Mouse (Mus musculus) frontal cortex, postnatal 10 days (tissue): Measurements from ENCODE around the gene Inpp5d.
A peak's percentile ranks its signal among the peaks of the same experiment; 100 is the strongest.

Experiments used
- DNase-seq, 2 experiments: peaks; one replicate each; pipeline ENCODE4 v3.0.0; 2022; ENCODE audit warnings: low spot score in 2 of 2, mixed read lengths in 1 of 2

Gene Inpp5d

DNA sequence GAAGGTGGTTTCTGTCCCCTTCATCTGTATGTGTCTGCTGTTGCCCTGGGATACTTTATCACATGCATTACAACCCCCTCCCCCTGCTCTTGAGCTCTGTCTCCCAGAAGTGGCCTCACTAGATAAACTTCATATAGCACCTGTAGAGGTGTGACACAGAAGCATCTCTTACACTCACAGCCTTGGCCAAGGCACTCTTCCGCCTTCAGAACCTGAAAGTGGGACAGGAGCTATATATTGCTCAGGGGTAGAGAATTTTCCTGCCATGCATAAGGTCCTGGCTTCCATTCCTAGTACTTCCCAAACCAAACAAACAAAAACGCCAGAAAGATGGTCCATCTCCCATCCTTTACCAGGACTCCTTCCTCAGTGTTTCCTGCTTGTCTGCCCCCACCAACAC is 84.1 kb downstream of the Inpp5d start:
- DNase-seq = no peak

DNA sequence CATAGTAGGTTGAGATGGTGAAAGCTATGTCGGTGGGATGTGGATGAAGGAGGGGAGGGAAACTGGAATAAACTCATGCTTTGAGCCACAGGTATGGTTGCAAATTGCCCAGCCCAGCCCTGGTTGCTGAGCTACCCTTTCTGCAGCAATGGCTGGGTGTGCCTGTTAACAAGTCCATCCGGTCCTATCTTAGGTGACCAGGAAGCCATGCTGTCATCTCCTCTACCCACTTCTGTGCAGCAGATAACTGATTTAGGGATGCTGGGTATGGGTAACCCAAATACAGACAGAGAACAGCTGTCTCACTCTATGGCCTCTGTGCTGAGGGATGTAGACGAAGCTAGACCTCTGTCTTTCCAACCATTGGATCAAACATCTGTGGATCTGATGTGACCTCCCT is 86.2 kb downstream of the Inpp5d start:
- no peak for DNase-seq

DNA sequence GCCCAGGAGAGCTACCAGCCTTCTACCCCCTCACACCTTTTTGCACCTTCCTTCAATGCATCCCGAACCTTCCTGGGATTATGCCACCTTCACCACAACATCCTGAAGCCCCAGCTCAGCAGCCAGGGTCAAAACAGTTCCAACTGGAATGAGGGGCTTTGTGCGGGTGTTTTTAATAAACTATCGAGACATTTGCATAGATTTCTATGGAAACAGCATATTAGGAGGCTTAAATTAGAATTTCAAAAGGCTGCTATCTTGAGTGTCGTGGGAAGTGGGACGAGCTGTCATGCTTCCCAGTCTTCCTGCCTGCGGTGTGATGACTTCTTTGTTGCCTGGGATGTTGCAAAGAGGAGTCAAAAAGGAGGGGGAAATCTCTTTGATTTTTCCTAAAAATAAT is 88.9 kb downstream of the Inpp5d start:
- DNase-seq = peak; percentile 53 to 61

DNA sequence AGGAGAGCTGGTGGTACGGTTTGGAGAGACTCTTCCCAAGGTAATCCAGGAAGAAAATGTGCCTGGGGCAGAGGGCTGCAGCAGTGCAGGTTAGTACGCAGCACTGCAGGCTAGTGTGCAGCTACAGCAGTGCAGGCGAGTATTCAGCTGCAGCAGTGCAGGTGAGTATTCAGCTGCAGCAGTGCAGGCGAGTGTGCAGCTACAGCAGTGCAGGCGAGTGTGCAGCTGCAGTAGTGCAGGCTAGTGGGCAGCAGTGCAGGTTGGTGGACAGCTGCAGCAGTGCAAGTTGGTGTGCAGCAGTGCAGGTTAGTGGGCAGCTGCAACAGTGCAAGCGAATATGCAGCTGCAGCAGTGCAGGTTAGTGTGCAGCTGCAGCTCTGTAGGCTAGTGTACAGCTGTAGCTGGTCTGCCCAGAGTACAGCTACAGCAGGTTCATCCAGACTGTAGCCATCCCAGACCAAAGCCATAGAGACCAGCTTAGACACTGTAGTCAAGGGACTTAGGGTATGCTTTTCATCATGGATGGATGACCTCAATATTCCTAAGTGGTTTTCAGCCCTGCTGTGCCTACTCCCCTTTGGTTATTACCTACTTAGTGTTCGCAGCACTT is 89.7 kb downstream of the Inpp5d start:
- no peak for DNase-seq

DNA sequence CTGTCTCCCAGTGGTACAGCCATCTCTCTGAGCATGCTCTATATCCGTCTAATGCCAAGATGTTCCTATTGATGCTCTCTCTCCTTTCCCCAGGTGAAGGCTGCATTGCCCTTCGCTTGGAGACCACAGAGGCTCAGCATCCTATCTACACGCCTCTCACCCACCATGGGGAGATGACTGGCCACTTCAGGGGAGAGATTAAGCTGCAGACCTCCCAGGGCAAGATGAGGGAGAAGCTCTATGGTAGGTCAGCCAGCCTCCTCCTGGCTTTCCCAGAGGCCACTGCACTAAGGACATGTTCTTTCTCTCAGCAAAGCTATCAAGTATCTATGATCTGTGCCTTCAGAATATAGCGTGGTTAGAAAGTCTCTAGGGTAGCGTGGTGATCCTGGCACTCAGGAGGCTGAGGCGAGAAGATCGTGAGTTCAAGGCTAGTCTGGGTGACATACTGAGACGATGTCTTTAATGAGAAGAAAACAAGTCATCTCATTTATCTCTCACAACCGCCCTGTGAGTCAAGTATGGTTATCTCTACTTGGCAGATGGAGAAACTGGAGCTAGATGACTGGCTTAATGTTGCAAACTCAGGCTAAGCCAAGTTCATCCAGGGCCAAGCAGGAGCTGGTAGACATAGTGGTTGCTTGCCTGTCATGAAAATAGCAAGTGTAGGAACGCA is 92.0 kb downstream of the Inpp5d start:
- DNase-seq = no peak

DNA sequence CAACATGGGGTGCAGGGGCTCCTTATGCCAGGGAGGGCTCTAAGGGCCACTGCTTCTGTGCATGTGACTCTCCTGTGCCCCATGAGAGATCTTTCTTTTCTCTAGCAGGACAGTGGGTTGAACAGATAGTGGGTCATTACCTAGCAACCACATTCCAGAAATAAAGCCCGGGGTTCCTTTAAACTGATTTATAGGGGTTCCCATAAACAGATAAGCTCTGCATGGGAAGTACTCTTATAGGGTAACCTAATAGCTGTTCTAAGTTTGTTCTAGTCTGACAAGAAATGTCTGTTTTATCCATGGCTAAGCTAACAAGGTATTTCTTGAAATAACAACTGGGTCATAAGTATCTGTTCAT is 92.5 kb downstream of the Inpp5d start:
- DNase-seq = no peak

DNA sequence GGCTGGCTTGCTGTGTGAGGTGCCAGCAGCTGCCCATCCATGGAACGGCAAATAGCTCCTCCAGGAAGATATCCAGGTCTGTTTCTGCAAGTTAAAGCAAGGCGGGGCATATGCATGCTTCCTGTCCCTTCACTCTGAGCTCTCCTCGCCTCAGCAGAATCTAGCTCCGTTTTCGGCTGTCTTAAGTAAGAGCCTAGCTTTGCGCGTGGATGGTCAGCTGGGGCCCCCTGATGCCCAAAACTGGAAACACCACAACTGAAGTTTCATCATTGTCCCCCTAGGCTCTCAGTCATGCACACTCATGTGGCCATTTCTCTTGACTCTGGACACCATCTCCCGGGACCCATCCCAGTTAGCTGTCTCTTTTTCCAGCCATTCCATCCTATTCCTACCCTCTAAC is 101.3 kb downstream of the Inpp5d start:
- DNase-seq = peak; percentile 43 to 53

DNA sequence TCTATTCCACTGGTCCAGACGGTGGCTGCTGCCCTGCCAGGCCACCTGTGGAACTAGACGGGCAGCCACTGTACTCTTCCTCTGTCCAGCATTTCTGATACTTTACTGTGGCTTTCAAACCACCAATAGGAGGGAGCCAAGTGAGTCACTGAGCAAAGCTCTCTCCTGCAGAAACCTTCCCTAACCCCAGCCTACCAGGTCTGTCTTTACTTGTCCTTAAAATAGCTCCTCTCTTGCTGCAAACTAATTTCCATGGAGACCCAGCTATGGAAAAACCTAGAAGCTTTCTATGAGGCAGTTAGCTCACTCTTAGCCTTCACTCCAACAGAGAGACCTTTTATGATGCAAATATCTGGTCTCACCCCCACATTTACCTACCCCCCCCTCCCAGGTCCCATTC is 102.0 kb downstream of the Inpp5d start:
- DNase-seq = no peak

DNA sequence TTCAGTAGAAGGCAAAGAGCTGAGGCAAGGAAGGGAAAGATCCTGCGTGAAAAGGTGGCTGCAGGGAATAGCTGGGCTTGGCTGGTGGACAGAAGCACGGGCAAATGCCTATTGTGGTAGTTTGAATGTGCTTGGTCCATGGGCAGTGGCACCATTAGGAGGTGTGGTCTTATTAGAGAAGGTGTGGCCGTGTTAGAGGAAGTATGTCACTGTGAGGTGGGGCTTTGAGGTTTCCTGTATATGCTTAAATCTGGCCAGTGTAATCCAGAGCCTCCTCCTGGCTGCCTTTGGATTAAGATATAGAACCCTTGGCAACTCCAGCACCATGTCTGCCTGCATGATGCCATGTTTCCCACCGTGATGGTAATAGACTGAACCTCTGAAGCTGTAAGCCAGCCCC is 103.2 kb downstream of the Inpp5d start:
- no peak for DNase-seq

DNA sequence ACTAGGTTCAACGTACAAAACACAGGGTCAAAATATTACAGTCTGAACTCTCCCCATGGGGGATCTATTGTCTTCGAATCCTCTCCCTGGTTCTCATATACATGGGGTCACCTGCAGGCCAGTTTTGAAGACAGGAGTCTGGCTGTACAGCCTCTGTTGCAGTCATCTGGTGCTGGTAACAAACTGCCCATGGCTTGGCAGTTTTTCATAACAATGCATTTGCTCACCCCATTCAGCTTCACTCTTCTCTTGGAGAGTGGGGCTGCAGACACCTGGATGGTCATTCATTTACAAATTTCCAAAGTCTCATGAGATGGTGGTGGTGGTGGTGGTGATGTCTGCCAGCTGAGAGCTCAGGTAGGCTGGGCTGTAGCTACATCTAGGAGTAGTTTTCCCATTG is 109.0 kb downstream of the Inpp5d start:
- DNase-seq = no peak

DNA sequence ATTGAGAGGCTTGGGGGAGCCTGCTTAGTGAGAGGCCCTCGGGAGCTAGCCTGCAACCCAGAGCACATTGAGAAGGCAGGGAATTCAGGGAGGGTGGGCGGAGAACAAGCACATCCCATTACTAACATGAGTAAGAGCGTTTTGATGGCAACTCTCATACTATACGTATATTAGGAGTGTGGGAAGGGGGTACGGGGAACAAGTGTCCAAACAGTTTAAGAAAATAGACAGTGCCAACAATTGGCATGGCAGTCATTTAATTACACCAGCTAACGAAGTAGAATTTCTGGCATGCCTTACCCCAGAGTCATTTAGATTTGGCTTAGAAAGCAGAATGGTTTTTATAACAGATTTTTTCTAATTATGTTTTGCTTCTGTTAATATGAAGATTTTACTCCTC is 109.7 kb downstream of the Inpp5d start:
- no peak for DNase-seq

DNA sequence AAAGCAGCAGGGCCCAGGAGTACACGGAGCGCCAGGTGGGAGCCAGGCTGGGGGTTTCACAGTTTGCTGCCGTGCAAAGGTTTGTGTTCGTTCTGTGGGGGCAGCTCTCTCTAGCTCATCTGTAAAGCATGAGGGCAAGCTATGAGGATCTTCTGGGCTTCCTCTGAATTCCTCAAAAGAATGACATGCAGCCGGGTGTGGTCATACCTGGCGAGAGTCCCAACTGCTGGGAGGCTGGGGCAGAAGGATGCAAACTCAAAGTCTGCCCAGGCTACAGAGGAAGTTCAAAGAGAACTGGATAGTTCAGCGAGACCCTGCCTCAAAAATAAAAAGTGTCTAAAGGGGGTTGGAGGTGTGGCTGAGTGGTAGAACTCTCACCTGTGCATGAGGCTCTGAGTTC is 110.2 kb downstream of the Inpp5d start:
- DNase-seq = no peak

DNA sequence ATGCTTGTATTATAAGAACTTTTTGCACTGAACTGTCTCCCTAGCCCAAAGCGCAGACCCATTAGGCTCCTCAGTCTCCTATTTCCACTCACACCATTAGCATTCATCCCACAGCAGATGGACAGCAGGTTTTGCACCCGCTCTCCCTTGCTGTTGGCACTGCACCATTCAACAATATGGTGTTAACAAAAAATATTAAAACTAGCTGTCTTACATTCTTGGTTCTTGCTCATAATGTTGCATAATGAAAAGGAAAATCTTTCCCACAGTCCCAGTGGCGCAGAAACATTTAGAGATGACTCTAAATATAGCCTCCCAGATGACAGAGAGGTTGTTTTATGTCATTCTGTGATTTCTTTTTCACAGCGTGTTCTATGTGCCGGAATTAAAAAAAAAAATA is 113.1 kb downstream of the Inpp5d start:
- no peak for DNase-seq

DNA sequence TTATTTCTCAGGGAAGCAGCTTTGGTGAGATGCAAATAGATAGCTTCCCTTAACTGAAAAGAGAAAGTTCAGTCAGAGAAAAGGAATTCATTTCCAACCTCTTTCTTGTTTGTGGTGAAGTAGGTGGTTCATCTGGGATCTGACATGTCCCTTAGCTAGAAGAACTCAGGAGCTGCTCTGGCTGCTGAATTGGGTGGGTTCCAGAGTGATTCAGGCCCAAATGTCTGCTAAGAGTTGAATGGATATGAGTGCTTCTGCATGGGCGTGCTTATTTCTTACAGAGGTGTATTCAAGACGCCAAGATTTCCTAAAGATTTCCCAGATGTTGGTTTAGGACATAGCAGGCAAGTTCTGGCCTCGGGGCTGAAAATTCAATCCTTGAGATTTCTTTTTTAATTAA is 114.0 kb downstream of the Inpp5d start:
- DNase-seq = no peak

DNA sequence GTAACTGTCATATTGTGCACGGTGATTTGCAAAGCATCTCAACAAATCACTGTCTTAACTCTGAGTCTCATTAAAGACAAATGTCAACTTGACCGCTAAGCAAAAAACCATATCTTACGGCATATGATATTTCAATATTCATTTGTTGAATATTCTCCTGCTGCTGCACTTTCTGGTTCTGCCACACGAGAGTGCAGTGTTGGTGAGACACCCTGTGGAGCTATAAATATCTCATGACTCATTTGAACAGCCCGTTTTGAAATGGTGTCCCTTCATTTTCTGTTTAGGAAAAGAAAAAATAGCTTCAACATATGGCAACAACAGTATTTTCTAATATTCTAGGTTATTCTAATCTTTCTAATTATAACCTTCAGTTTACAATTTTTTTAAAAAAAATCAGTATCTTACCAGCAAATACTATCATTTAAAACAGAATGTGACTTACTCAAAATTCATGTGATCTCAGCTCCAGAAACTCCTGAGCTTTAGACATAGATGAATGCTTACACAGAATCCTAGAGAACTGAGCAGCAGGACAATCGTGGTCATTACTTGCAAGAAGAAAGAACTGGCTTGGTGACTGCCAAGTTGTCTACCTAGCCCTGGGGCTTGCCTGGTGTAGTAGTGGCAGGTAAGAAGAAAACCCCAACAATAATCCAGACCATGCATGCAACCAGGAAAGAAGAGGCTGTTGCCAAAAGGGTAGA is 120.6 kb downstream of the Inpp5d start:
- DNase-seq = no peak

DNA sequence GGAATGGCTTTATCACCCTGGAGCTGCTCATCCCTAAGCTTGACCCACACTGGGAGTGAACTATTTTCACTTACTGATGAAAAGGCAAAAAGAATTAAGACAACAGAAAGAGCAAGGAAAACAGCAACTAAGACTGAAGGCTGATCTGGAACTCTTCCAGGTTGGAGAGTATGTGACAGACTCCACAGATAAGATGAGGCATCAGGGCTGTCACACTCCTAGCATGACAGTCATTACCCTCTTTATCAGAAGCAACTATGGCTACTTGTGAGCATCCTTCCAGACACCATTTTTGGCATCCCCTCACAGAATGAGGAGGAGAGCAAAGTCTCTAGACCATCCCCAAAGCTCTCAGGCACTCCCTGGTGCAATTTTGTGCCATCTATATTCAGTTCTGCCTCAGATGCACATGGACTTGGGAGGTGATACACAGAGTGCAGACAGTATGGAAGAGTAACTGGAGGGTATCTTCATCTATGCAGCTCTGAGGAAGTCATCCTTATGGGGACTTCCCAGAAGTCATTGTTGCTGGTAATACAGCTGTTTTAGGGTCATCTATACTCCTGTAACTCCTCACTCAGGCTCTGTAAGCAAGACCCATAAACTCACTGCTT is 129.4 kb downstream of the Inpp5d start:
- no peak for DNase-seq

DNA sequence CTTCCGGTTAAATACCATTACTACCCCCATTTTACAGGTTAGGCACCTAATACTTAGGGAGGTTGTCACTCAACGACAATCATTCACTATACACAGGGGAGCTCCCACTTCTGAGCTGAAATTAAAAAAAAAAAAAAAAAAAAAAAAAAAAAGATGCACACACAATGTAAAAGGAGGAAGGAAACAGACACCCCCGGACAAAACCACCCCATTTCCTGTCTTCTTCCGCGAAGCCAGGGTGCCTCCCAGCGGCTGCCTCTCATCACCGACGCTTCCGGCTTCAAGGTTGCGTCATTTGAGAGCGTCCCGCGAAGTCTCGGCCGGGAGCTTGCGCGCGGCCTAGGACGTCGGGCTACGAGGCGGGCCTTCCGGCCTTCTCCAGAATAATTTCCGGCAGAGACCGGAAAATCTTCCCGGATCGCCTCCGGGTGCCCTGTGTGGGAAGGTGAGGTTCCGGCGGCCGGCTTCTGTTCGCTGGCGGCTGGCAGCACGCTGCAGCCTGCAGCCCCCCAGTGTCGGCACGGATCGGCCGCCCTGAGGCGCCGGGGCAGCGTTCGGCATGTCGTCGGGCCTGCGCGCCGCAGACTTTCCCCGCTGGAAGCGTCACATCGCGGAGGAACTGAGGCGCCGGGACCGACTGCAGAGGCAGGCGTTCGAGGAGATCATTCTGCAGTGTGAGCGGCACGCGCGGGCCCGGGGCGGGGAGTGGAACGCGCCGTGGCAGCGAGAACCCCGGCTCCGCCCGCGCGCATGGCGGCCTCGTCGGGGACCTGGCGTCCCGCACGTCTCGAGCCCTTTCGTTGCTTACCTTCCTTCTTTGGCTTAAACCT is 135.7 kb downstream of the Inpp5d start, which contains the start of gene Atg16l1:
Gene Atg16l1, plus strand, starts transcription at position 230 of the 830 bp plus-strand sequence.
- peak; percentile 92 to 96 for DNase-seq

DNA sequence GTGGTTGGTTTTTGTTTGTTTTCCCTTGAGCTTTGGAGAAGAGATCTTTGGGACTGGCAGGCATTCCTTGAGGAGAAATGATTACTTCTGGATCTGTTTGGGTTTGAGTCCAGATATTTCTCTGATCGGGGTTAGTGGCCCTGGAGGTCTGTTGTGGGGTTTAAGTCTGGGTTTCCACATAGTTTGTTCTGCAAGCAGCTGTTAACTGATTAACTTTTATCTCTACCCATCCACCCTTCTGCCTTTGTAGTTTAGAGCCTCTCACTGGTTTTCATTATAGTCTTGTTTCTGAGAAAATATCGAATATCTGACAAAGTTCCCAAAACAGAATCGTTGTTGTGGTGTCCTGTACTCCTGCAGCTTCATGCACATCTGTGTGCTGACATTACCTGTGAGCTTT is 143.7 kb downstream of the Inpp5d start:
- no peak for DNase-seq

DNA sequence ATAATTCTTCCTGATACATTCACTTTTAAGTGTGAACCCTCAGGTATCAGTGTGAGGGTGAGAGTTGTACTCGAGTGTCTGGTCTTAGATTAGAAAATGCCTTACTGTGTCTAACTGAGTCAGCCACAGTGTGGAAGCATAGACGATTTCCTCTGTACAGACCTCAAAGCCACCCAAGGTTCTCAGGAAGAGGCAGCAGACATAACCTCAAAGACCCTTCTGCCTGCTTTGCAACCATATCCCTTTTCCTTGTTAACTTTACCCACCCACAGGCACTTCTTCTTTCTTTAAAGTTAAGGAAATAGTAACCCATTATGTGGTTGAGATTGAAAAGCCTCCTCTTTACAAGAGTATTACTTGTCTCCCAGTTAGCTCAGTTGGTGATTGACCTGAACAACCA is 145.6 kb downstream of the Inpp5d start:
- DNase-seq = no peak

DNA sequence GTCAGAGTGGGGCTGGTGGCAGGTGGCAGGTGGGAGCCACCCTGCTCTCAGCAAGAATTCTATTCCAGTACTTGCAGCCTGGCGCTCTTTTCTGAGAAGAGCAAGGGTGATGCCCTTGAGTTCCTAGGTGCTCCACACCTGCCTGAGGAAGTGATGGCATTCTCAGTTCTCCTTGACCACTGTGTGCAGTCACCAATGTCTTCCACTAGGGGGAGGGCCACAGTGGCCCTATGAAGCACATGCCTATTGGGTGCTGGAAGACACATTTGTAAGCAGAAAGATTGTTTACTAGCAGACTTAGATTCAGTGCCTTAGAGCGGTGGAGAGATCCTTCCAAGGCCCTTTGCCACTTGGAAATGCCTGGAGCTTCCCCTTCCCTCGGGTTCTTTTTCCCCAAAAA is 146.1 kb downstream of the Inpp5d start:
- DNase-seq = no peak

DNA sequence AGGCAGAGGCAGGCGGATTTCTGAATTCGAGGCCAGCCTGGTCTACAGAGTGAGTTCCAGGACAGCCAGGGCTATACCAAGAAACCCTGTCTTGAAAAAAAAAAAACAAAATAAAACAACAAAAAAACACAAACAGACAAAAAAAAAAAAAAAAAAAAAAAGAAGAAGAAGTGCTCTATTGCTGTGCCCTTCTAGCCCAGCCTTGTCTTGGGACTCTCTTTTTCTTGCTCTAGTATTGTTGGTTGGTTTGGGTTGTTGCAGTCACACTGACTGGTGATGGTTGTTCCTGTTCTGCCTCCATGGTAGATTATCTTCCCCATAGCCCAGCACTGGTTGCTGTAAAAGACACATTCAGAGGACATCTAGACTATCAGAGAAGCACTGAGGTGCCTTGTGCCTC is 149.2 kb downstream of the Inpp5d start:
- DNase-seq = no peak
